Mouse (Mus musculus): ENCODE data around the gene Hist1h3a.
A peak's percentile ranks its signal among the peaks of the same experiment; 100 is the strongest.
"Not testable (repeated sequence)": the region's sequence is repeated elsewhere in the genome, so short reads cannot be mapped to it uniquely, and the experiment has no call there.

Gene Hist1h3a

GRCm38 (mm10) chr13:23761871-23762821 is at the start of gene Hist1h3a:
TSS of gene Hist1h3a (minus strand) at chr13:23762386.
- peak; percentile 93 for DNase-seq (ENCODE audit: low read depth, low spot score)
- not testable (repeated sequence) for H3K27me3 ChIP-seq (ENCODE audit: control insufficient read depth, insufficient read depth, low read length, poor library complexity, severe bottlenecking); H3K36me3 ChIP-seq (ENCODE audit: control insufficient read depth, insufficient read depth, low read length, poor library complexity, severe bottlenecking)

DNA sequence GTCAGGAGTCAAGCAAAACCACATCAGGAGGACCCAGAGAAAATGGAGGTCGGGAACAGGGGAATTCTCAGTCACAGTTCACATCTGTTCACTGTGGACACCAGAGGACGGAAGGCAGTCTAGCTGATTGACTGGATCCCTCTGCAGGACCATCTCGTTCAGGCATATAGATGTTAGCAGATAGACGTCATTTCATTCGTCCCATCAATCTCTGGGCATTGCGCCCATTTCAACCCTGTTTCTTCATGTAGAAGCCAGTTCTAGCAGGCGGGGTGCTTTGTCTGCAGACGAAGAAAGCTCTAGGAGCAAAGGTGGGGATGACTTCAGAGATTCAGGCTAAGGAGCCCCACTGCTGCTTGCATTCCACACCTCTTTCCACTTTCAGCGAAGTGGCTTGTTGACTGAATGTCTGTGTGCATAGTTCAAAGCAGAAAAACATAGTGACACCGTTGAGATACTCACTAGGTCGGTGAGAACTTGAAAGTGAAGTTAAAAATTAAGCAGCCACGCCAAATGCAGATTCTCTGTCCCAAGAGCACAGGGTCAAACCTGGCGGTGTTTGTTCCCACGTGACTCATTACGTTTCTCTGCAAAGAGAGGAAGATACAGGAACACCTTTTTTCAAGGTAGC is 44.4 kb upstream of the Hist1h3a start, which contains the start of gene Slc17a2:
TSS of gene Slc17a2 (plus strand) at position 572 of the 631 bp plus-strand sequence.
- Histone ChIP-seq H3K27me3 (ENCODE audit: control insufficient read depth, insufficient read depth, low read length, poor library complexity, severe bottlenecking) (no peaks in the 10 kb centered on the region), H3K36me3 (ENCODE audit: control insufficient read depth, insufficient read depth, low read length, poor library complexity, severe bottlenecking) (no peaks in the 10 kb centered on the region)
- DNase-seq (ENCODE audit: low read depth, low spot score) = no peak

DNA sequence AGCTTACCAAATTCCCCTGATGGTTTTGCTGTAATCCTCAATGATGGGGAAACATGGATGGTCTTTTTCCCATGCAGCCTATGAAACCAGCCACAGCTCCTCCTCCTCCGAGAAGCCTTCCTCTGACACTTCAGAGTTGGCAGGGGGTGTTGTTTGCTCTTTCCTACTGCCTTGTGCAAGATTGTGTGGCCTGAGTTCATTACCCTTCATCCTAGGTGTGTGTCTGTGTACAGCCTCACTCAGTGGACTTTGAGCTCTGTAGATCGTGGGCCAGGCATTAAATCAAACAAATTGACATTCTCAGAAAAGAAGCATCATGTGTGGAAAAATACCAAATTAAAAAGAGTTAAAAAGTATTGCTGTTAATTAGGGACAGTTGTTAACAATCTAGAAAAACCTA is 42.3 kb upstream of the Hist1h3a start:
- DNase-seq (ENCODE audit: low read depth, low spot score) = no peak

DNA sequence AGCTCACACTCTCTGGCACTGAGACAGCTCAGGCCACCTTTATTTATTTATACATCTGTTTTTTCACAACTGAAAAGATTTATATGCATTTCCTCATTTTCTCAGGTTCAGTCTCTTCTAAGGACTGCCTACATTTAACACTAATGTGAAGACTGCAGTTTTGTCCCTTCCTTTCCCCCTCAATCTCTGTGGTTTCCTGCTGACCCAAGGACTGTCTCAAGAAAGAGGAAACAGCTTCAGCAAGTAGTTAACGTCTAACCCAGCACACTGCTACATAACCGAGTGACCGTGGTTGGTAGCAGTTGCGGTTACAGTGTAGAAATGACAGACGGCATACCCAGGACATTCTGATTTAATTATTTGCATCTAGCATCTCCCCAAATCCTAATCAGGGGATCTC is 37.2 kb upstream of the Hist1h3a start:
- DNase-seq (ENCODE audit: low read depth, low spot score) = peak; percentile 62
- Histone ChIP-seq H3K36me3 (ENCODE audit: control insufficient read depth, insufficient read depth, low read length, poor library complexity, severe bottlenecking) (no peaks in the 10 kb centered on the region), H3K27me3 (ENCODE audit: control insufficient read depth, insufficient read depth, low read length, poor library complexity, severe bottlenecking) (no peaks in the 10 kb centered on the region)

More for the DNA sequence above, 42.3 kb upstream of the Hist1h3a start:
- Histone ChIP-seq H3K36me3 (ENCODE audit: control insufficient read depth, insufficient read depth, low read length, poor library complexity, severe bottlenecking) (no peaks in the 10 kb centered on the region), H3K27me3 (ENCODE audit: control insufficient read depth, insufficient read depth, low read length, poor library complexity, severe bottlenecking) (no peaks in the 10 kb centered on the region)

GRCm38 (mm10) chr13:23792520-23792919 is 30.3 kb upstream of the Hist1h3a start:
- Histone ChIP-seq H3K27me3 (ENCODE audit: control insufficient read depth, insufficient read depth, low read length, poor library complexity, severe bottlenecking) (no peaks in the 10 kb centered on the region), H3K36me3 (ENCODE audit: control insufficient read depth, insufficient read depth, low read length, poor library complexity, severe bottlenecking) (no peaks in the 10 kb centered on the region)
- peak; percentile 84 for DNase-seq (ENCODE audit: low read depth, low spot score)

DNA sequence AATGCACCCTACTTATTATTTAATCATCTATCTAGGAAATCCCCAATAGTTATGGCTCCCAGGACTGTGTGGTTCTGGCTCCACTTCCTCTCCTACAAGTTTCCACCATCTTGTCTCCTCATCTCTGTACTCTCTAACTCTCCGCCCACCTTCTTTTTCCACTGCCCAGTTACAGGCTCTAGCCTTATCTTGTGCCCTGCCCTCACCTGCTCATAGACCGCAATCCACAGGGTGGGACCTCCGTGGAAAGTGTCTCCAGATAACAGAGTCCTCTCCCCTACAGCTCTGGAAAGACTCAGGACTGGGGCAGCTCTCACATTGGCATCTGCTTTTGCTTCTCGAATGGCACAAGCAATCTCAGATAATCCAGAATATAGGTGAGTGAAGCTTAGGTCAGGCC is 16.8 kb upstream of the Hist1h3a start:
- DNase-seq (ENCODE audit: low read depth, low spot score) = no peak
- Histone ChIP-seq H3K27me3 (ENCODE audit: control insufficient read depth, insufficient read depth, low read length, poor library complexity, severe bottlenecking) (no peaks in the 10 kb centered on the region), H3K36me3 (ENCODE audit: control insufficient read depth, insufficient read depth, low read length, poor library complexity, severe bottlenecking) (no peaks in the 10 kb centered on the region)

- H3K36me3 ChIP-seq (ENCODE audit: control insufficient read depth, insufficient read depth, low read length, poor library complexity, severe bottlenecking) = no peaks in the 10 kb centered on the region
- no peak for DNase-seq (ENCODE audit: low read depth, low spot score)
- no peaks in the 10 kb centered on the region for H3K27me3 ChIP-seq (ENCODE audit: control insufficient read depth, insufficient read depth, low read length, poor library complexity, severe bottlenecking)
These were observed 16.2 kb upstream of the Hist1h3a start for GRCm38 (mm10) chr13:23778339-23778738.

- Histone ChIP-seq H3K36me3 (ENCODE audit: control insufficient read depth, insufficient read depth, low read length, poor library complexity, severe bottlenecking) (no peaks in the 10 kb centered on the region), H3K27me3 (ENCODE audit: control insufficient read depth, insufficient read depth, low read length, poor library complexity, severe bottlenecking) (no peaks in the 10 kb centered on the region)
- DNase-seq (ENCODE audit: low read depth, low spot score) = no peak
These were observed 10.6 kb upstream of the Hist1h3a start for GRCm38 (mm10) chr13:23772561-23773313.

DNA sequence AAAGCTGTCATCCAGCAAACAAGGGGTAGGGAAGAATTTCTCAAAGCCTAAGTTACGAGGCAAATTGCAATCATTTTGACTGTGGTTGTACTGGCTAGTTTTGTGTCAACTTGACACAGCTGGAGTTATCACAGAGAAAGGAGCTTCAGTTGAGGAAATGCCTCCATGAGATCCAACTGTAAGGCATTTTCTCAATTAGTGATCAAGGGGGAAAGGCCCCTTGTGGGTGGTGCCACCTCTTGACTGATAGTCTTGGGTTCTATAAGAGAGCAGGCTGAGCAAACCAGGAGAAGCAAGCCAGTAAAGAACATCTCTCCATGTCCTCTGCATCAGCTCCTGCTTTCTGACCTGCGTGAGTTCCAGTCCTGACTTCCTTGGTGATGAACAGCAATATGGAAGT is 7.4 kb upstream of the Hist1h3a start, which contains the start of gene Trim38:
TSS of gene Trim38 (plus strand) at position 301 of the 400 bp plus-strand sequence.
- not testable (repeated sequence) for H3K27me3 ChIP-seq (ENCODE audit: control insufficient read depth, insufficient read depth, low read length, poor library complexity, severe bottlenecking); H3K36me3 ChIP-seq (ENCODE audit: control insufficient read depth, insufficient read depth, low read length, poor library complexity, severe bottlenecking); DNase-seq (ENCODE audit: low read depth, low spot score)

DNA sequence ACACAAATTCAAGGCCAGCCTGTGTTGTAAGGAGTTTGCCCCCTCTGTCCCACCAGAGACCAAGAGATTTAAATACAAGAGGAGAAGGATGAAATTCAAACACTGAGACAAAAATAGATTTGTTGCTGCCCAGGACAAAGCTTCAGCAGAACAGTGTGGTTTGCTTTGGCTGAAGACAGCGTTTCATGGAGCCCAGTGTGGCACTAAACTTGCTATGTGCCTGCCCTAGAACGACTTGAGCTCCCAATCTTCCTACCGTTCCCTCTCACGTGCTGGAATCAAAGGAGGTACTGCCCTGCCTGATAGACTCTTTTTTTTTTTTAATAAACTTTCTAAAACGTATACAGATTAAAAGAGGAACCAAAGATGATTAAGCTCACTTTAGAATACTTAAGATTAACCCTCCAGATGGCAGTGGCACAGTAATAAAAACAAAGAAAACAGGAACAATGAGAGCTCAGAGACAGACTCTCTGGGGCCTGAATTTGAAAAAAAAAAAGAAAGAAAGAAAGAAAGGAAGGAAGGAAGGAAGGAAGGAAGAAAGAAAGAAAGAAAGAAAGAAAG is 6.7 kb upstream of the Hist1h3a start:
- peak; percentile 30 for DNase-seq (ENCODE audit: low read depth, low spot score)
- no peaks in the 10 kb centered on the region for H3K27me3 ChIP-seq (ENCODE audit: control insufficient read depth, insufficient read depth, low read length, poor library complexity, severe bottlenecking)
- H3K36me3 ChIP-seq (ENCODE audit: control insufficient read depth, insufficient read depth, low read length, poor library complexity, severe bottlenecking) = no peaks in the 10 kb centered on the region

- no peaks in the 10 kb centered on the region for H3K36me3 ChIP-seq (ENCODE audit: control insufficient read depth, insufficient read depth, low read length, poor library complexity, severe bottlenecking)
- DNase-seq (ENCODE audit: low read depth, low spot score) = no peak
- no peaks in the 10 kb centered on the region for H3K27me3 ChIP-seq (ENCODE audit: control insufficient read depth, insufficient read depth, low read length, poor library complexity, severe bottlenecking)
These were observed 4.6 kb upstream of the Hist1h3a start for GRCm38 (mm10) chr13:23766772-23767171.

GRCm38 (mm10) chr13:23765172-23765513 is 3.0 kb upstream of the Hist1h3a start:
- Histone ChIP-seq H3K27me3 (ENCODE audit: control insufficient read depth, insufficient read depth, low read length, poor library complexity, severe bottlenecking) (no peaks in the 10 kb centered on the region), H3K36me3 (ENCODE audit: control insufficient read depth, insufficient read depth, low read length, poor library complexity, severe bottlenecking) (no peaks in the 10 kb centered on the region)
- DNase-seq (ENCODE audit: low read depth, low spot score) = no peak

- no peaks in the 10 kb centered on the region for H3K36me3 ChIP-seq (ENCODE audit: control insufficient read depth, insufficient read depth, low read length, poor library complexity, severe bottlenecking)
- no peaks in the 10 kb centered on the region for H3K27me3 ChIP-seq (ENCODE audit: control insufficient read depth, insufficient read depth, low read length, poor library complexity, severe bottlenecking)
- DNase-seq (ENCODE audit: low read depth, low spot score) = no peak
These were observed 2.4 kb upstream of the Hist1h3a start for GRCm38 (mm10) chr13:23764324-23765171.
